Mouse (Mus musculus): Measurements from ENCODE around the gene Hist1h3i.

DNA sequence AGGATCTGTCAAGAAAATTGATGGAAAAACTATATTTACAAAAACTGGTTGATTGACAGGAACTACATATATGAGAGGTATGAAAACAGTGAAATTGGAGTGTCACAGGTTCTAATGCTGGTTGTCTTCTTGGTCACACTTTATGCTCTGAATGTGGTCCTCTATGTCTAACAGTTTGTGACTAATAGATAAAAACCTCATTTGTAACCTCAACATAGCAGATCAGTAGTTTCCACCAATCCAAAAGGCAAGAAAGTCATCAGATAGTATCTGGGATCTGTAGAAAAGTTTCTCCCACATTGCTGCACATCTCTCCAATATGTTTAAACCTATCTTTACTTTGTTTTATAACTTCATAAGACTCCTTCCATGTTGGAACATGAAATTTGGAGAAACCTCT lies 31.8 kb downstream of the Hist1h3i start:
- TF ChIP-seq CTCF (IDR thresholded peaks at IDR 0.05) (no peak), EP300 (IDR thresholded peaks at IDR 0.05; ENCODE audit: insufficient read depth, low read depth, low read length) (no peak)

All from heart, adult 2 months (tissue).